Mouse (Mus musculus) monocyte, adult 59 days (primary cell): ENCODE measurements around the gene Smchd1. TPM values are rescaled to one million over a fixed set of nuclear protein-coding genes. Genes with fewer than 3 reads are reported as not detected.

Source experiments
- total RNA-seq, 2 experiments: library from RNA; stranded (reverse); gene quantifications; one replicate each; pipeline ENCODE4 v1.2.4; 2023

The Smchd1 gene
- 100 to 1,000 TPM; 123 TPM for total RNA-seq

GRCm38 (mm10) chr17:71474762-71475704, at the start of gene Smchd1:
Gene Smchd1 (minus strand): TSS chr17:71475343.

GRCm38 (mm10) chr17:71459818-71460217, 15.3 kb downstream of the Smchd1 start, which contains the start of gene Gm4707:
Gene Gm4707 (minus strand): TSS chr17:71459918.

GRCm38 (mm10) chr17:71311340-71312171, 163.6 kb downstream of the Smchd1 start, which contains the start of gene Emilin2:
Gene Emilin2 (minus strand): TSS chr17:71311978.

Other genes with a start within 250 kb of the Smchd1 start
- 100 to 1,000 TPM; 632 to 667 TPM for gene Emilin2, start 163.4 kb downstream of the Smchd1 start, total RNA-seq
- 10 to 100 TPM; 24.2 to 24.9 TPM for gene Gm4707, start 15.4 kb downstream of the Smchd1 start, total RNA-seq
- 1 to 10 TPM; 2.6 to 4.8 TPM for gene Ndc80, start 51.5 kb upstream of the Smchd1 start, total RNA-seq
- not detected for gene Spdya, start 76.7 kb upstream of the Smchd1 start, total RNA-seq
- gene Wdr43, start 140.6 kb upstream of the Smchd1 start, total RNA-seq, result 10 to 100 TPM; 55.1 to 57.8 TPM
- not detected for gene Togaram2, start 197.9 kb upstream of the Smchd1 start, total RNA-seq